Mouse (Mus musculus) layer of hippocampus, adult 2 months (tissue): ENCODE data around the gene Clstn1. TPM values are rescaled to one million over a fixed set of nuclear protein-coding genes. Genes with fewer than 3 reads are reported as not detected.

Source experiments
- DNase-seq, 2 experiments: peaks; one replicate each; pipeline ENCODE4 v3.0.0; 2022; ENCODE audit warnings: low spot score in 2 of 2
- H3K27ac ChIP-seq: fragments of 200-600 bp; 2 replicates; pipeline ENCODE4 v1.8.1; 2022
- H3K4me3 ChIP-seq: fragments of 200-600 bp; 2 replicates; pipeline ENCODE4 v1.8.1; 2022; ENCODE audit warnings: mild to moderate bottlenecking
- CTCF ChIP-seq: fragments of 200-600 bp; conservative IDR thresholded peaks from 2 replicates; pipeline ENCODE4 v1.8.1; 2022; ENCODE audit warnings: antibody characterized with exemption, mild to moderate bottlenecking, moderate library complexity
- total RNA-seq, 2 experiments: library from RNA; stranded (reverse); gene quantifications; 2 replicates each; pipeline ENCODE4 v1.2.3; 2021

Clstn1 gene
- total RNA-seq, 2 experiments from 2014 or later: 748 to 817 TPM

GRCm38 (mm10) chr4:149591486-149591885 is 5.2 kb downstream of the Clstn1 start:
- no peak for DNase-seq
- peak; percentile 73 for TF ChIP-seq CTCF
- no peak overlapping the region for H3K27ac ChIP-seq
- H3K4me3 ChIP-seq: no peak overlapping the region

GRCm38 (mm10) chr4:149594913-149595581 is 8.8 kb downstream of the Clstn1 start:
- peak in 1 of 2 experiments; percentile 53 for DNase-seq
- Histone ChIP-seq H3K4me3 (no peak overlapping the region), H3K27ac (peak overlapping the region; percentile 46; the same call in 1 of the 2 replicates)
- TF ChIP-seq CTCF: no peak

GRCm38 (mm10) chr4:149597641-149598208 is 11.5 kb downstream of the Clstn1 start:
- DNase-seq: no peak
- no peak for TF ChIP-seq CTCF
- no peak overlapping the region for H3K27ac ChIP-seq
- H3K4me3 ChIP-seq: no peak overlapping the region

GRCm38 (mm10) chr4:149599549-149599948 is 13.3 kb downstream of the Clstn1 start:
- Histone ChIP-seq H3K27ac (no peak overlapping the region), H3K4me3 (no peak overlapping the region)
- no peak for DNase-seq
- no peak for TF ChIP-seq CTCF

- H3K4me3 ChIP-seq: no peak overlapping the region
- TF ChIP-seq CTCF: no peak
- H3K27ac ChIP-seq: no peak overlapping the region
- no peak for DNase-seq
These were observed 13.9 kb downstream of the Clstn1 start for GRCm38 (mm10) chr4:149600130-149600529.

- H3K4me3 ChIP-seq: no peak overlapping the region
- H3K27ac ChIP-seq: no peak overlapping the region
- no peak for TF ChIP-seq CTCF
These were observed 15.2 kb downstream of the Clstn1 start for GRCm38 (mm10) chr4:149601484-149601883.

GRCm38 (mm10) chr4:149602236-149602635 is 16.0 kb downstream of the Clstn1 start:
- H3K27ac ChIP-seq: no peak overlapping the region

More at GRCm38 (mm10) chr4:149601484-149601883, 15.2 kb downstream of the Clstn1 start:
- no peak for DNase-seq

GRCm38 (mm10) chr4:149603860-149604259 is 17.6 kb downstream of the Clstn1 start:
- TF ChIP-seq CTCF: peak; percentile 51
- H3K4me3 ChIP-seq: no peak overlapping the region
- no peak overlapping the region for H3K27ac ChIP-seq
- DNase-seq: no peak

More at GRCm38 (mm10) chr4:149602236-149602635, 16.0 kb downstream of the Clstn1 start:
- TF ChIP-seq CTCF: no peak
- DNase-seq: no peak
- no peak overlapping the region for H3K4me3 ChIP-seq

- no peak for DNase-seq
- Histone ChIP-seq H3K27ac (no peak overlapping the region), H3K4me3 (no peak overlapping the region)
- peak; percentile 66 for TF ChIP-seq CTCF
These were observed 18.2 kb downstream of the Clstn1 start for GRCm38 (mm10) chr4:149604518-149604917.

- no peak overlapping the region for H3K4me3 ChIP-seq
- DNase-seq: no peak
- H3K27ac ChIP-seq: peak overlapping the region; percentile 68
- no peak for TF ChIP-seq CTCF
These were observed 19.8 kb downstream of the Clstn1 start for GRCm38 (mm10) chr4:149606056-149606455.

- no peak for DNase-seq
- TF ChIP-seq CTCF: no peak
- H3K27ac ChIP-seq: peak overlapping the region; percentile 39; the same call in 1 of the 2 replicates
- H3K4me3 ChIP-seq: no peak overlapping the region
These were observed 20.6 kb downstream of the Clstn1 start for GRCm38 (mm10) chr4:149606766-149607358.

- Histone ChIP-seq H3K4me3 (no peak overlapping the region), H3K27ac (peak overlapping the region; percentile 55; the same call in 1 of the 2 replicates)
- DNase-seq: no peak
- TF ChIP-seq CTCF: no peak
These were observed 21.5 kb downstream of the Clstn1 start for GRCm38 (mm10) chr4:149607591-149608308.

GRCm38 (mm10) chr4:149608309-149608638 is 22.0 kb downstream of the Clstn1 start:
- H3K27ac ChIP-seq: no peak overlapping the region
- no peak for DNase-seq
- H3K4me3 ChIP-seq: no peak overlapping the region
- TF ChIP-seq CTCF: no peak
